Mouse (Mus musculus) liver, embryonic 11.5 days (tissue): ENCODE data around the gene Prss40. TPM values are rescaled to one million over a fixed set of nuclear protein-coding genes. Genes with fewer than 3 reads are reported as not detected.

ENCODE experiments used
- ATAC-seq: fragments of 200-750 bp; cut with Nextera tagmentation; replicated peaks from 2 replicates; pipeline ENCODE4 v1.8.0; 2017; ENCODE audit warnings: moderate number of reproducible peaks, mild to moderate bottlenecking, moderate TSS enrichment, moderate library complexity; ENCODE audit not compliant: low FRiP score
- DNase-seq: peaks from one replicate; pipeline ENCODE4 v3.0.0-alpha.2; 2017; ENCODE audit warnings: low spot score
- H3K27ac ChIP-seq: fragments of 300-500 bp; sonication (generic); 2 replicates; pipeline ENCODE4 v1.5.1; 2014; ENCODE audit warnings: mild to moderate bottlenecking, low read depth, low read length, control low read depth
- H3K27me3 ChIP-seq: fragments of 300-500 bp; sonication (generic); replicated peaks from 2 replicates; pipeline ENCODE4 v1.6.1; 2014; ENCODE audit warnings: low read length, mixed read lengths; ENCODE audit not compliant: control insufficient read depth, insufficient read depth
- H3K36me3 ChIP-seq: fragments of 300-500 bp; sonication (generic); 2 replicates; pipeline ENCODE4 v1.6.1; 2014; ENCODE audit warnings: mild to moderate bottlenecking, low read length, moderate library complexity, mixed read lengths; ENCODE audit not compliant: control insufficient read depth, insufficient read depth
- H3K4me1 ChIP-seq: fragments of 300-500 bp; sonication (generic); replicated peaks from 2 replicates; pipeline ENCODE4 v1.6.1; 2014; ENCODE audit warnings: low read length, mixed read lengths; ENCODE audit not compliant: control insufficient read depth, insufficient read depth
- H3K4me2 ChIP-seq: fragments of 300-500 bp; sonication (generic); 2 replicates; pipeline ENCODE4 v1.6.1; 2014; ENCODE audit warnings: mild to moderate bottlenecking, control low read depth, moderate library complexity
- H3K4me3 ChIP-seq: fragments of 300-500 bp; sonication (generic); 2 replicates; pipeline ENCODE4 v1.5.1; 2014; ENCODE audit warnings: low read depth, low read length, control low read depth
- H3K9ac ChIP-seq: fragments of 300-500 bp; sonication (generic); 2 replicates; pipeline ENCODE4 v1.6.1; 2014; ENCODE audit warnings: low read depth, low read length, control low read depth
- H3K9me3 ChIP-seq: fragments of 300-500 bp; sonication (generic); 2 replicates; pipeline ENCODE4 v1.6.1; 2016; ENCODE audit warnings: low read length, inconsistent platforms, mixed read lengths; ENCODE audit not compliant: control insufficient read depth
- WGBS: fragments of 180-500 bp; shearing (Covaris S2); extraction: QIAGEN DNeasy Blood & Tissue Kit; methylation state at CpG from one replicate; pipeline ENCODE4 v1.1.7; 2014; 5-methylcytosine and 5-hydroxymethylcytosine counted together
- polyA plus RNA-seq: library from polyadenylated mRNA; unstranded; fragments of >200 nt; fragmentation: Nextera tagmentation; extraction: Ambion mirVana; gene quantifications from 2 replicates; pipeline ENCODE4 v1.2.1, GENCODE M21; 2014

Prss40 gene
- polyA plus RNA-seq: not detected in 2 replicates

DNA sequence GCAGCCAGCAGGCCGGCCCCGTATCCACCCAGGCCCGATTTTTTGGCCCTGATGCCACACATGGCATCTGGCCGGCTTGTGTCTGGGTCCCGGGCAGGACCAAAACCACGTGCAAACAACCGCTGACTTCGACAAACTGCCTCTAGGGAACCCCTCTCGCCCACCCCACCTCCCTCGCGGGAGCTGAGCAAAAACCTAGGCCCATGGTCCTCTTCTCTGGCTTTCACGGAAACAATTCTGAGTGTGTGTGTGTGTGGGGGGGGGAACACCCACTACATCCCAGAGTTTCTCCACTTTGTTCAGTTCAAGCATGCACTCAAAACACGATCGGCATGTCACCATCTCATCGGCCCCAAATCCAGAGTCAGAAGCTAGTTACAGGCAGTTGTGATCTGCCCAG is at the start of gene Prss40:
Prss40 (minus strand) TSS at position 101 of the 400 bp plus-strand sequence.
- no peak within 1 kb of the TSS for H3K9ac ChIP-seq
- H3K27me3 ChIP-seq: no peaks in the 10 kb centered on the region
- WGBS: 84% methylated on average over 15 of the region's 15 CpGs
- H3K4me1 ChIP-seq: no peaks in the 10 kb centered on the region
- H3K9me3 ChIP-seq: no peaks in the 10 kb centered on the region
- H3K27ac ChIP-seq: no peak within 1 kb of the TSS
- H3K4me3 ChIP-seq: no peak within 1 kb of the TSS
- no peak within 1 kb of the TSS for H3K4me2 ChIP-seq
- H3K36me3 ChIP-seq: no peaks in the 10 kb centered on the region
- no peak for ATAC-seq
- no peak for DNase-seq

DNA sequence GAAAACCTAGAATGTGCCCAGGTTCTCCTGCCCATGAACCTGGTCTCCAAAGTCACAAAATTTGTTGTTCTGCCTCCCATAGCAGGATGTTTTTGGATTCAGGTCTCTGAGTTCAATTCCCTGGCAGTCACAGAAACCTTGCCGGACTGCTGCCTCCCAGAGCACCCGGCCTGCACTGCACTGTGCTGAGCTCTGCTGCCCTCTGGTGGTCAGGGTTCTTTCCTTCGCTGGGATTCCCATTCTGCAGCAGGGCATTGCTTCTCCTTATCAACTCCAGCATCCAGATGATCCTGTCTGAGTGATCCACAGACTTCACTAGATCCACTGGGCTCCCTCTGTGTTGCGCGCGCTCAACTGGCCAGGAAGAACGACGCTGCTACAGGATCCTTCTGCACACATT is 41.6 kb upstream of the Prss40 start:
- DNase-seq (peak; percentile 69), ATAC-seq (no peak)
- Histone ChIP-seq H3K9me3 (no peaks in the 10 kb centered on the region), H3K27ac (no peak overlapping the region), H3K4me3 (no peak overlapping the region), H3K9ac (no peak overlapping the region), H3K27me3 (no peaks in the 10 kb centered on the region), H3K4me2 (no peak overlapping the region), H3K36me3 (no peaks in the 10 kb centered on the region), H3K4me1 (no peaks in the 10 kb centered on the region)
- 24% methylated on average over 8 of the region's 8 CpGs for WGBS

DNA sequence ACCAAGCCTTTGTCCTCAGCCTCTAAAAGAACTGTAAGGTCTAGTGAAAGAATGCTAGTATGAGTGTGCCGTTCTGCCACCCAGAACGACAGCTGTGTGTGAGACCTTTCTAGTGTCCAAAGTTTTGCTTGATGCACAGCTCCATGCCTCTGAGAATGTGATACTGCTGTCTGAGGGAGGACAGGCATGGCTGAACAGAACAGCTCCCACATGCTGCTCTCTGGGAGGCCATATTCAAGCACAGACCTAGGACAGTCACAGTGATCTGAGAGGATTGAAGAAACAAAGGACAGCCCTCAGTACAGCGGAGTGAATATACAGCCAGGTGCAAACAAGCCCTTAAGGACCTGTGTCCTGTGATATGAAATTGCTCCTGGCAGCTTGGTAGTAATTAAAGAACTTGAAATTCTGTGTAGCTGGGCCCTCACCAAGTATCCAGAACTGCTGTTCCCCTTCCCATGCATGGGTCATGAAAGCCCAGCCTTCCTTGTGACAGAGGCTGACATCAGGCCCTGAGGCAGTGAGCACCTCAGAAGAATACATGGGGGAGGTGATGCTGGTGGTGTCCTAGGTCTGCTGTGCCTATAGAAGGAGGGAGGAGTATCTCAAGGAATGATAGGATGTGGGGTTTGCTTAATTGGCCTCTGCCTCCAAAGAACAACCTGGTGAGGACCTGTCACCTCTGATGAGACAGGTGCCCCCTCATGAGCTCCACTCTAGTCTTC is 40.7 kb upstream of the Prss40 start:
- WGBS: 86% methylated on average over 3 of the region's 3 CpGs
- no peaks in the 10 kb centered on the region for H3K4me1 ChIP-seq
- H3K4me2 ChIP-seq: no peak overlapping the region
- no peaks in the 10 kb centered on the region for H3K27me3 ChIP-seq
- no peak overlapping the region for H3K4me3 ChIP-seq
- H3K36me3 ChIP-seq: no peaks in the 10 kb centered on the region
- H3K9ac ChIP-seq: no peak overlapping the region
- no peak for DNase-seq
- ATAC-seq: no peak
- H3K27ac ChIP-seq: no peak overlapping the region
- H3K9me3 ChIP-seq: no peaks in the 10 kb centered on the region

DNA sequence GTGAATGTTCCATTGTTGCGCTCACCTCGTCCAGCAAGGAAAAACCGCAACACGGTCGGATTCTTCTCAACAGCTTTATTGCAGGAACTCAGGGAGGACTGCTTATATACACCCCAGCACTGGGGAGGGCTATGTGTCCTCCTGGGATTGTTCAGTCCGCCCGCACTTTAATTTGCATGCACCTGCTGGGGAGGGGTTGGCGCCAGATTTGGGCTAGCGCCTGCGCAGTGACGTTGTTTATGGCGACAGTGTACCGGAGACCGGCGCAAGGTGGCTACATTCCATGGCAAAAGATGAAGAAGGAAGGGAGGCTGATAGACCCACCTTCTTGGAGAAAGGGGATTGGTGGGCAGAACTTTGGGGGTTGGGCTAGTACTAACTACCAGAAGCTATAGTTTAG is 39.3 kb upstream of the Prss40 start:
- H3K36me3 ChIP-seq: no peaks in the 10 kb centered on the region
- H3K27me3 ChIP-seq: no peaks in the 10 kb centered on the region
- no peak overlapping the region for H3K9ac ChIP-seq
- no peaks in the 10 kb centered on the region for H3K9me3 ChIP-seq
- H3K27ac ChIP-seq: no peak overlapping the region
- no peak for ATAC-seq
- no peak overlapping the region for H3K4me3 ChIP-seq
- WGBS: 75% methylated on average over 15 of the region's 15 CpGs
- no peaks in the 10 kb centered on the region for H3K4me1 ChIP-seq
- no peak for DNase-seq
- no peak overlapping the region for H3K4me2 ChIP-seq

DNA sequence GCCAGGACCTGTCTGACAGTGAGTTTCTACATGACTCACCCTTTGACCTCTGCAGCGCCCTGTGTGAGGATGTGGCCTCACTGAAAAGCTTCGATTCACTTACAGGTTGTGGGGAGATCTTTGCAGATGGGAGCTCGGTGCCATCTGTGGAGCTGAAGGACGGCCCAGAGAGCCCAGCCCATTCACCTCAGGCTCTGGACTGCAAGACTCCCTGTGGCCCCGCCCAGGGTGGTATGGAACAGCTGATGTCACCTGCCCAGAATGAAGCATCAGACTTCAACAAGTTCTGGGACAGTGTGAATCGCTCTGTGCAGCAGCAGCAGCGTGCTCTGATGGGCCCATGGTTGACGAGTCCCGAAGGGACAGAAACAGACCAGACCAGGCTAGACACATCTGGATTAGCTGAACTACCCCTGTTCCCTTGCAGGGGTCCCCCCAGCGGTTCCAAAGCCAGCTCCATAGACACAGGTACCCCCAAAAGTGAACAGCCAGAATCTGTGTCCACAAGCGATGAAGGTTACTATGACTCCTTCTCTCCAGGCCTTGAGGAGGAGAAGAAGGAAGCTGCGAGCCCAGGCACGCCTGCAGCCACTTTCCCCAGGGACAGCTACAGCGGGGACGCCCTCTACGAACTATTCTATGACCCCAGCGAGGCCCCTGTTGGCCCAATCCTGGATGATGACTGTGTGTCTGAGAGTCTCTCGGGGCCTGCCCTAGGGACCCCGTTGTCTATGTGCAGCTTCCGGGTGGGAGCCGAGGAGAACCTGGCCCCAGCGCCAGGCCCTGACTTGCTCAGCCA is 26.8 kb upstream of the Prss40 start:
- no peak for ATAC-seq
- WGBS: 80% methylated on average over 22 of the region's 22 CpGs

DNA sequence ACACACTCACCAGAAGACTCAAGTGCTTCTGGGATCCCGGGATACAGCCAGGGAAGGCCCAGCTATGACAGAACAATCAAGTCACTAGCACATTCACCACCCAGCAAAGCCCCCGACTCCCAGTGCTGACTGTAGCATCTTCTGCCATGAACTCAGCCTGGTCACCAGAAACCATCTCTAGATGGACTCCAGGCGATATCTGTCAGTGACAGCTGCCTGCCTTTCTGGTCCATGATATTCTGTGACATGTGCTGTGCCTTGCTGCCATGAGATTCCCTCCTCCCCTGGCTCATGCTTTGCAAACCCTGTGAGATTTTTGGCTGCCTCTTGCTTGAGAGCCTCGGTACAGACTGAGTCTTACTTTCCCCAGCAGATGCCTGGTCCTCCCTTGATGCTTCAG is 24.0 kb upstream of the Prss40 start:
- Histone ChIP-seq H3K36me3 (no peaks in the 10 kb centered on the region), H3K9ac (no peak overlapping the region), H3K4me1 (no peaks in the 10 kb centered on the region), H3K9me3 (no peaks in the 10 kb centered on the region), H3K27ac (no peak overlapping the region), H3K4me3 (no peak overlapping the region), H3K4me2 (no peak overlapping the region), H3K27me3 (peaks cover 9% of the 10 kb centered on the region)
- ATAC-seq: no peak
- WGBS: 70% methylated on average over 4 of the region's 4 CpGs
- DNase-seq: no peak

More for the DNA sequence above, 26.8 kb upstream of the Prss40 start:
- no peaks in the 10 kb centered on the region for H3K36me3 ChIP-seq
- H3K4me3 ChIP-seq: no peak overlapping the region
- no peak overlapping the region for H3K9ac ChIP-seq
- no peaks in the 10 kb centered on the region for H3K27me3 ChIP-seq
- no peak overlapping the region for H3K27ac ChIP-seq
- H3K4me2 ChIP-seq: no peak overlapping the region
- no peaks in the 10 kb centered on the region for H3K9me3 ChIP-seq
- H3K4me1 ChIP-seq: no peaks in the 10 kb centered on the region
- no peak for DNase-seq

DNA sequence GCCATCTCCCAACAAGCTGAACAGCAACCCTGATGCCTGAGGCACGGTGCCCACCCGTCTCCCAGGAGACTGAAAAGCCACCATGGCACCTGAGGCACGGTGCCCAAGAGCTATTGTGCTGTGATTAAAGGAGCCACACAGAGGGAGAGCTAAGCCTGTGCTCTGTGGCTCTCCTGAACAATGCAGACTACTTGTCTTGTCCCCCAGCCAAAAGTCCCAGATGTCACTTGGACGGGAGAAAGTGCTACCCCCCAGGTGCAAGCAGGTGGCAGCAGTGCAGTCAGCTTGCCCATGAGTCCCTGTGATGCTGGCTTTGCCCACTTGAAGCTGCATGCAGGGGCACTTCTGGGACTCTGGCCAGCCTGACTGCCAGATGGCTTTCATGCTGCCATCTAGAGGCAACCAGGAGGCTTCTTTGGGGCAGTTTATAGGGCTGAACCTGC is 23.1 kb upstream of the Prss40 start:
- H3K9ac ChIP-seq: no peak overlapping the region
- ATAC-seq: no peak
- peaks cover 16% of the 10 kb centered on the region for H3K27me3 ChIP-seq
- H3K4me3 ChIP-seq: no peak overlapping the region
- H3K27ac ChIP-seq: no peak overlapping the region
- DNase-seq: no peak
- H3K9me3 ChIP-seq: no peaks in the 10 kb centered on the region
- no peaks in the 10 kb centered on the region for H3K4me1 ChIP-seq
- no peaks in the 10 kb centered on the region for H3K36me3 ChIP-seq
- H3K4me2 ChIP-seq: no peak overlapping the region
- WGBS: 28% methylated on average over 4 of the region's 4 CpGs

DNA sequence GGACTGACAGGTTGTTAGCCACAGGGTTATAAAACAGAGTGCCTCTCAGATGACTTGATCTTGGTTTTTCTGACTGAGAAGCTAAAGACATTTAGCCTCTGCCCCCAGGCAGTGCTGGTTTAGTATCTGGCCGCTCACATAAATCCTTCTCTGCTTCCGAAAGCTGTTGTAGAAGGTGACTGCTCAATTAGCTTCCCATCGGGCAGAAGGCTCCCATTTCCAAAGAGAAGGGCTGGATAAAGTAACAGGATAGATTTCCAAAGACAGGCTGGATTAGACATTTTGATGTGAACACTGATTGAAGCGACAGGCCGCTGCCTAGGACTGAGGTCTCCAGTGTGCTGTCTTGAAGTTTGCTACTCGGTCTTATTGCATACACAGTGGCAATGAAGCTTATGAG is 21.5 kb upstream of the Prss40 start:
- no peaks in the 10 kb centered on the region for H3K4me1 ChIP-seq
- H3K9me3 ChIP-seq: no peaks in the 10 kb centered on the region
- ATAC-seq: no peak
- no peak overlapping the region for H3K27ac ChIP-seq
- no peak for DNase-seq
- 78% methylated on average over 6 of the region's 6 CpGs for WGBS
- H3K27me3 ChIP-seq: peaks cover 24% of the 10 kb centered on the region
- H3K9ac ChIP-seq: no peak overlapping the region
- no peak overlapping the region for H3K4me2 ChIP-seq
- no peaks in the 10 kb centered on the region for H3K36me3 ChIP-seq
- no peak overlapping the region for H3K4me3 ChIP-seq
